Mouse (Mus musculus): Measurements from ENCODE around the gene Mmgt2. TPM values are rescaled to one million over a fixed set of nuclear protein-coding genes. Genes with fewer than 3 reads are reported as not detected.

The Mmgt2 gene
- polyA plus RNA-seq, 1 experiment from 2014 or later: 26.2 TPM

GRCm38 (mm10) chr11:62699749-62700148 lies 51.3 kb downstream of the Mmgt2 start:
- no peaks in the 10 kb centered on the region for H3K27me3 ChIP-seq

GRCm38 (mm10) chr11:62701218-62701617 lies 52.8 kb downstream of the Mmgt2 start:
- H3K4me3 ChIP-seq: no peak overlapping the region
- no peaks in the 10 kb centered on the region for H3K4me1 ChIP-seq
- no peak overlapping the region for H3K9ac ChIP-seq (replicated peaks)
- H3K4me2 ChIP-seq (replicated peaks): no peak overlapping the region
- H3K27ac ChIP-seq (replicated peaks): no peak overlapping the region
- ATAC-seq (replicated peaks): no peak
- H3K27me3 ChIP-seq: no peaks in the 10 kb centered on the region
- no peaks in the 10 kb centered on the region for H3K9me3 ChIP-seq
- no peaks in the 10 kb centered on the region for H3K36me3 ChIP-seq
- WGBS: 91% methylated on average over 1 of the region's 1 CpGs

More at GRCm38 (mm10) chr11:62699749-62700148, 51.3 kb downstream of the Mmgt2 start:
- H3K4me2 ChIP-seq (replicated peaks): no peak overlapping the region
- no peaks in the 10 kb centered on the region for H3K9me3 ChIP-seq
- no peak overlapping the region for H3K9ac ChIP-seq (replicated peaks)
- H3K36me3 ChIP-seq: no peaks in the 10 kb centered on the region
- 68% methylated on average over 4 of the region's 4 CpGs for WGBS
- H3K4me1 ChIP-seq: no peaks in the 10 kb centered on the region
- H3K4me3 ChIP-seq: no peak overlapping the region
- no peak overlapping the region for H3K27ac ChIP-seq (replicated peaks)
- ATAC-seq (replicated peaks): no peak

GRCm38 (mm10) chr11:62706141-62706540 lies 57.7 kb downstream of the Mmgt2 start:
- ATAC-seq (replicated peaks): no peak
- Histone ChIP-seq H3K36me3 (peaks cover 16% of the 10 kb centered on the region; the same call in 1 of the 2 replicates), H3K9ac (replicated peaks) (no peak overlapping the region), H3K27me3 (no peaks in the 10 kb centered on the region), H3K4me3 (no peak overlapping the region), H3K4me1 (no peaks in the 10 kb centered on the region), H3K27ac (replicated peaks) (no peak overlapping the region), H3K9me3 (no peaks in the 10 kb centered on the region), H3K4me2 (replicated peaks) (no peak overlapping the region)
- 93% methylated on average over 2 of the region's 2 CpGs for WGBS

GRCm38 (mm10) chr11:62708252-62708651 lies 59.8 kb downstream of the Mmgt2 start:
- WGBS: 84% methylated on average over 7 of the region's 7 CpGs
- H3K4me3 ChIP-seq: no peak overlapping the region
- ATAC-seq (replicated peaks): no peak

GRCm38 (mm10) chr11:62710657-62711056 lies 62.2 kb downstream of the Mmgt2 start:
- Histone ChIP-seq H3K36me3 (peaks cover 56% of the 10 kb centered on the region), H3K9ac (replicated peaks) (no peak overlapping the region)

More at GRCm38 (mm10) chr11:62708252-62708651, 59.8 kb downstream of the Mmgt2 start:
- no peaks in the 10 kb centered on the region for H3K9me3 ChIP-seq
- H3K36me3 ChIP-seq: peaks cover 35% of the 10 kb centered on the region
- no peaks in the 10 kb centered on the region for H3K4me1 ChIP-seq
- no peak overlapping the region for H3K4me2 ChIP-seq (replicated peaks)
- H3K27ac ChIP-seq (replicated peaks): no peak overlapping the region
- H3K9ac ChIP-seq (replicated peaks): no peak overlapping the region
- H3K27me3 ChIP-seq: no peaks in the 10 kb centered on the region

More at GRCm38 (mm10) chr11:62710657-62711056, 62.2 kb downstream of the Mmgt2 start:
- no peak overlapping the region for H3K4me3 ChIP-seq
- H3K4me1 ChIP-seq: no peaks in the 10 kb centered on the region
- H3K9me3 ChIP-seq: no peaks in the 10 kb centered on the region
- 92% methylated on average over 5 of the region's 5 CpGs for WGBS
- no peak overlapping the region for H3K4me2 ChIP-seq (replicated peaks)
- no peak overlapping the region for H3K27ac ChIP-seq (replicated peaks)
- H3K27me3 ChIP-seq: no peaks in the 10 kb centered on the region
- ATAC-seq (replicated peaks): no peak

Other genes with a start within 250 kb of the Mmgt2 start
- gene Pigl, start 190.2 kb upstream of the Mmgt2 start, polyA plus RNA-seq (2015; fragmentation: Nextera tagmentation; extraction: Ambion mirVana): 5.4 and 5.5 TPM in 2 replicates
- gene Ncor1, start 190.1 kb upstream of the Mmgt2 start, polyA plus RNA-seq (2015; fragmentation: Nextera tagmentation; extraction: Ambion mirVana): 212 and 213 TPM in 2 replicates
- gene Cenpv, start 109.4 kb upstream of the Mmgt2 start, polyA plus RNA-seq (2015; fragmentation: Nextera tagmentation; extraction: Ambion mirVana): 94.2 and 99.8 TPM in 2 replicates
- gene Ubb, start 97.5 kb upstream of the Mmgt2 start, polyA plus RNA-seq (2015; fragmentation: Nextera tagmentation; extraction: Ambion mirVana): 4,659 and 4,677 TPM in 2 replicates
- gene Trpv2, start 74.2 kb upstream of the Mmgt2 start, polyA plus RNA-seq (2015; fragmentation: Nextera tagmentation; extraction: Ambion mirVana): 17.1 and 19.8 TPM in 2 replicates
- 11.1 and 11.3 TPM in 2 replicates for gene Lrrc75a, start 141 bp upstream of the Mmgt2 start, polyA plus RNA-seq (2015; fragmentation: Nextera tagmentation; extraction: Ambion mirVana)
- gene Zfp287, start 83.2 kb downstream of the Mmgt2 start, polyA plus RNA-seq (2015; fragmentation: Nextera tagmentation; extraction: Ambion mirVana): 25.5 and 26.0 TPM in 2 replicates
- not detected in 2 replicates for gene Gm10428, start 104.4 kb downstream of the Mmgt2 start, polyA plus RNA-seq (2015; fragmentation: Nextera tagmentation; extraction: Ambion mirVana)
- 40.1 and 41.8 TPM in 2 replicates for gene Zfp286, start 140.8 kb downstream of the Mmgt2 start, polyA plus RNA-seq (2015; fragmentation: Nextera tagmentation; extraction: Ambion mirVana)
- 3.9 TPM in 2 replicates for gene Trim16, start 171.6 kb downstream of the Mmgt2 start, polyA plus RNA-seq (2015; fragmentation: Nextera tagmentation; extraction: Ambion mirVana)
- gene Fbxw10, start 198.4 kb downstream of the Mmgt2 start, polyA plus RNA-seq (2015; fragmentation: Nextera tagmentation; extraction: Ambion mirVana): 0.28 and 0.52 TPM in 2 replicates
- 51.3 and 59.1 TPM in 2 replicates for gene Tvp23b, start 230.8 kb downstream of the Mmgt2 start, polyA plus RNA-seq (2015; fragmentation: Nextera tagmentation; extraction: Ambion mirVana)